Mouse (Mus musculus): Measurements from ENCODE around the gene Gm44790.

The Gm44790 gene

DNA sequence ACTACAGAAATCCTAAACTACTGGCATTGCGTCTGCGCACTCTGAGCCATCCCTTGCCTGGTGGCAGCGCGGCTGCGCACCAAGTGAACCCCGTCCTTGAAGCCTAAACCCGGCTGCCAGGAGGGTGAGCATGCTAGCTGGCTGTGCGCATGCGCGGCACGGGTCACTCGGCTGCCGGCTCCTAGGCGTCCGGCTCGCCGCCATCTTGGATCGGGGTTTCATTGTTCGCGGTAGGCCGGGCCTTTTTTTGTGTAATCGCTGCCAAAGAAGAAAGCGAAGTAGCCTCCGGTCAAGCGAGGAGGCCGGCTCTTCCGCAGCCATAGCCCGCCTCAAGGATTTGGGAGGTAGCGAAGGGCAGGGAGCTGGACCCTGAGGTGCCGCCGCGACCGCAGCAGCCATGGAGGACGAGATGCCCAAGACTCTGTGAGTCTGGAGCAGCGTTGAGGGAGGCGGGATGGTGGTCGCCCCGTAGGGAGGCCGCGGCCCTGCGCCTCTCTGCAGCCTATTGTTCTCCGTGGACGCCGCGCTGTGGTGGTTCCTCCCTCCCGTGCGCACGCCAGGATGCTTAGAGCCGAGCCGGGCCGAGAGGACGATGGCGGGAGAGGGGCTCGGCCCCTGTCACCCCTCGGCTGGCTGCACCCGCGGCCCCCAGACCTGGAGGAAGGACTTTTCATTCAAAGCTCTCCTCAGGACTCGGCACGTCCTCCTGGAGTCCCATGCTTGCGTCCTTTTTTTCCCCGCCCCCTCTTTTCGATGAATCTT lies 22.2 kb upstream of the Gm44790 start, which contains the start of gene Tia1:
Tia1 (plus strand) TSS at position 120 of the 762 bp plus-strand sequence.
- DNase-seq (ENCODE audit: low read depth, low spot score) = peak; percentile 92

DNA sequence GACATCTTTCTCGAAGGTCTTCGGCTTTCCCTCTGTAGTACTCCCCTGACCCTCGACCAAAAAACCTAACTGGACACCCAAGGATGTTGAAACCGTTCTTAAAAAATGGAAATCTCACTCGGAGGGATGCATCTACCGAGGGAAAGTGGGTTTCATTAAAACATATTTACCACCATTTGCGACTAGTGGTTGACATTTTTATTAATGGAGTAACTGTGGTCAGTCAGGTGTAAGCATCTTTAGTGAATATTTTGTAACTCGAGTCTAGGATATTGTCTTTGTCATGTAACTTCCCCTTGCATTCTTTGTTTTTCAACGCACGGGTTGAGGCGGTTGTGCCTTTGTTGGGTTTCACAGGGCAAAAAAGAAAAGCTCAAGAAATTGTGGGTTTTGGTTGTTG lies 21.5 kb upstream of the Gm44790 start:
- DNase-seq (ENCODE audit: low read depth, low spot score) = no peak

DNA sequence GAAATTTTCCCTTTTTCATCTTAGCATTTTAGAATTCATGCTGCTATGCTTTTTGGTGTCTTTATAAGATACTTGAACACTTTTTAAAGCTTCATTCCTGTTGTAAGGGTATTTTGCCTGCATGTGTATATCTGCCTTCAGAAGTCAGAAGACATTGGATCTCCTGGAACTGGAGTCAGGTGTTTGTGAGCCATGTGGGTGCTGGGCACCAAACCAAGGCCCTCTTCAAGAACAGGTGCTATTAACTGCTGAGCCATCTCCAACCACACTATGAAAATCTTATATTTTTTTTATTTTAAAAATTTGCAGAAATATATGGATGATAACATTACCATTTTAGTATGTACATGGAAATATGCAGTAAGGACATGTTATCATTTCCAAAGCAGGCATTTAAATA lies 20.2 kb upstream of the Gm44790 start:
- no peak for DNase-seq (ENCODE audit: low read depth, low spot score)

DNA sequence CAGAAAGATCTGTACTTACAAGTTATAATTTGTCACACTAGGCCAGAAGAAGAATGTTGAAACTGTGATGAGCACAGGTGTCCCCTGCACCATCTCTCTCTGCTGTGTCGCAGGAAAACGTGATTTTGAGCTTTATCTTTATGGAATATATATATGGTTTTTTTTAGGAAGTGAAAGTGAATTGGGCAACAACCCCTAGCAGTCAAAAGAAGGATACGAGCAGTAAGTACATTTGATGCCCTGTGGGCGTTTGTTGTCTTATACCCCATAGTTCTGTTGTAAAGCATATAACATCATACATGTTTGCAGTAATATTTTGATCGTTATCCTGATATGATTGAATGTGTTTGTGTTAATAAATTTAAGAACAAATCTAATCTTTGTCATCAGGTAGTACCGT lies 7.7 kb upstream of the Gm44790 start:
- DNase-seq (ENCODE audit: low read depth, low spot score) = no peak

DNA sequence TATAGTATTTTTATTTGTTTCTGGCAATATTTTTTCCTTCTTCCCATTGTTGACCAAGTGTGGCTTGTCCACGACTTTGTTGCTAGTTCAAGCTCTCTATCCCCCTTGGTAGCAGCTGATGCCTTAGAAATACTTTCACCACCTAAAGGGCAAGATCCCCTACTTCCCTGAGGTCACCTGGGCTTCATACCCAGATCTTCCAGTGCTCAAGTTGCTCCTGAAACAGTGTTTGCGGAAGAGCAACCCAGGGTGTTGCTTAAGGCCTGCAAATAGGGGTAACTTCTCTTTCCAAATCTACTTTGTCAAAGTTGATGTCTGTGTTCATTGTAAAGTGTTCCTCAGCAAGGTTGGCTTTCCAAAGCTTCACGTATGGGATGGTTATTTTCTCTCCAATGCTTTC lies 7.2 kb upstream of the Gm44790 start:
- no peak for DNase-seq (ENCODE audit: low read depth, low spot score)

DNA sequence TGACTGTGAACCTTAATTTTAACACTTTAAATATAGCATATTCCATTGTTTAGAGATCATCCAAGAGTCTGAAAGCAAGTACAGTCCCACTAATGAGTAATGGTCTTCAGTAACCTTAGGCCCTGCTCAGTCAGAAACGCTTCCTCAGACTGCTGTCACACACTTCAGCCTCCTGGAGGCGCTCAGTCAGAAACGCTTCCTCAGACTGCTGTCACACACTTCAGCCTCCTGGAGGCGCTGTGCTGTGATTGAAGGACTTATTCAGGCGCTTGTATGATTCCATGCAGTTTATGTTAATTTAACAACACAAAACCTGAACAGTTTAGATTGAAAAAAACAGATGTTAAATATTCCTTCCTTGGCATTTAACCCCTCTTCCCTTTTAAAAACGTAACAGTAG lies 6.0 kb upstream of the Gm44790 start:
- no peak for DNase-seq (ENCODE audit: low read depth, low spot score)

DNA sequence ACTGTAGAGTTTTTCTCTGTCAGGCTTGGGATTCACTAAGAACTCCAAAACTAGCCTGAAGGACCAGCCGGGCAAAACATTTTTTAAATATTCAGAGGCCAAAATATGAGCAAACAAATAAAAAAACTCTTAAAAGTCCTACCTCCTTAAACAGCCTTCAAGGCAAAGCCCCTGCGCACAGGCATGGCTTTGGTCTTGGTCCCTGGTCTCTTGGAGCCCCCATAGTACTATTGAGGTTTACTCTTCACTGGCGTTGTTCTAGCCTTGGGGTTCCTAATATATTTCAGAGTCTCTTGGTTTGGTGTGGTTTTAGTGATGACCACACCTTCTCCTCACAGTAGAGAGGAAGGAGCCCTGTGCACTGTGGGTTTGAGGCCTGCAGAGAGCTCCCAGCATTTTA lies 5.1 kb downstream of the Gm44790 start:
- no peak for DNase-seq (ENCODE audit: low read depth, low spot score)

DNA sequence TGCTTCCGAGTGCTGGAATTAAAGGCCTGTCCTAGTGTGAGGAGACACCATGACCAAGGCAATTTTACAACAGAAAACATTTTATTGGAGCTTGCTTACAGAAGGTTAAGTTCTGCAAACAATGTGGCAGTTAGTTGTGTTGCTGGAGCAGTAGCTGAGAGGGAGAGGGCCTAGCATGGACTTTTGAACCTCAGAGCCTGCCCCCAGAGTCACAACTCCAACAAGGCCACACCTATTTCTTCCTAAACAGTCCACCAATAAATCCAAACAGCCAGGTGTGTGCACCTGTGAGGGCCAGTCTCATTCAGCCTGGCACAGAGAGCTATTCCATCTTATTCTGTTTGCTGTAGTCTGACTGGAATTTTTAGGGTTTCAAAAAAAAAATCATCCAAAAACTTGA lies 7.2 kb downstream of the Gm44790 start:
- DNase-seq (ENCODE audit: low read depth, low spot score) = no peak

DNA sequence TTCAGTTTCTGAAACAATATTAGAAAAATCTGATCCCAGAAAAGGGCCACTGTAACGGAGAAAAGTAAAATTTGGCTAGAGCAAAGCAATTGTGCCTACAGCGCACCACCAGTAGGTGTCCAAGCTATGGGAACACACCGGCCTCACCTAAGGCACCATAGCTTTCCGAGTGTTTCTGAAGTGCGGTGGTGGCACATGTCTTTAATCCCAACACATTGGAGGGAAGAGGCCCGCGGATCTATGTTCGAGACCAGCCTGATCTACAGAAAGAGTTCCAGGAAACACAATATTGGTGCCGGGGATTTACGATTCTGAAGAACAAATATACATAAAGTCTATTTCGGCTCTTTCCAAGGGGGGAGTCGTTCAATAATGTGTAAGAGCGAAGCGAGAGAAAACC lies 11.3 kb downstream of the Gm44790 start:
- DNase-seq (ENCODE audit: low read depth, low spot score) = peak; percentile 46

DNA sequence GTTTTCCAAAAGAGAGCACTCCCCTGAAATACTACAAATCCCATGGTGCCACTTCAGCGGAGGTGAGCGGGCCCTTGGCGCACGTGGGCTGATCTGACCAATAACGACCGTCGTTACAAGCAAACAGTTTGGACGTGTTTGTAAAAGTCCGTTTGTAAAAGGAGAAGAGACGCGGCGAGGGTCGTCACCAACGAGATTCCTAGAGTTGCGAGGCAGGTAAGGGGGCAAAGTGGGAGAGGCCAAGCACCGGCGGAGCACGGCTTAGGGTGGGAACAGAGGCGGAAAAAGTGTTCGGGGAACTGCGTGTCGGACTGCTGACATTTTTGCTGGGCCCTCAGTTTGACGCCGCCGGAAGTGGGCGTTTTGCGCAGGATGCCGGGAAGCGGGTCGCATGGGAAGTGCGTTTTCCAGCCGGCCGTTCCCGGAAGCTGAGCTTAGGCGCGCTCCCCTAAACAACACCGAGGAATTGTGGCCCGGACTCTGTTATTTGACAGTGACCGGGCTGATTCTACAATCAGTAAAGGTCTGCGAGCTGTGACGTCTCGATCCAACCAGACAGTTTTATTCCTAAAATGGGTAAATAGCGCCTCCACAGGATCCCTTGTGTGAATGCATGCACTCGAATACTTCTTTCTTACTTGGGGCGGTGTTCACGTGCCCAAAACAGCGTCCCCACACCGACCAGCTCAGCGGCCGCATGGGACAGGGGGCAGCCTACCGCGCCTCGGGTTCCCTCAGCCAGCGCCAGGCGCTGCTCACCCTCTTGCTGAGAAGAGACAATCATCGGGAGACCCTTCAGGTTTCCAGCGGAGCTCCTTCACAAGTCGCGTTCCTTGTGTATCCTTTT lies 12.0 kb downstream of the Gm44790 start, which contains the start of gene C87436:
C87436 (plus strand) TSS at position 103 of the 847 bp plus-strand sequence.
- DNase-seq (ENCODE audit: low read depth, low spot score) = peak; percentile 87

DNA sequence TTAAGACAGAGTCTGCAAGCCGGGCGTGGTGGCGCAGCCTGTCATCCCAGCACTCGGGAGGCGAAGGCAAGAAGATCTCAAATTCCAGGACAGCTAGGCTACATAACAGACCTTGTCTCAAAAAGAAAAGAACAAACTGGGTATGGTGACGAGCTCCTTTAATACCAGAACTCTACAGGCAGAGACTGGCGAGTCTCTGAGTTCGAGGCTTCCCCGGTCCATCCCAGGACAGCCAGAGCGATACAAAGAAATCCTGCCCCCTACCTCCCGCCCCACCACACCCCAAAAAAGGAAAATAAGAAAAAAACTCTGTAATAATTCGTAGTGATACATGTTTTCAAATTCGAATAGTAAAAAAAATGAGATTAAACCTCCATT lies 12.7 kb downstream of the Gm44790 start:
- no peak for DNase-seq (ENCODE audit: low read depth, low spot score)

DNA sequence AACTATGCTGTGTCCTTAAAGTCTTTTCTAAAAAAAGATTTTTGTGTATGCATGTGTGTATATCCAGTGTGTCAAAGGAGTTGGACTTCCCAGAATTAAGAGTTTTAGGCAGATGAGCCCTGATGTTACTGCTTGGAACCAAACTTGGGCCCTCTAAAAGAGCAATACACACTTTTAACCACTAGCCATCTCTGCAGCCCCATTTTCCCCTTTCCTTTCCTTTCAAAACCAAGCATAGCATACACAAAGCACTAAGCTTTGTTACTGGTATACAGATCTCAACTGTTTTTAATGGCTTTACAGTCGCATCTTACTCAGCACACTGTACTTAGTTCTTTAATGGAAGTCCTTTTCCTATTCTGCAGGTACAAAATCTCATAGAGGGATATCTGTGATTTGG lies 13.1 kb downstream of the Gm44790 start:
- no peak for DNase-seq (ENCODE audit: low read depth, low spot score)

DNA sequence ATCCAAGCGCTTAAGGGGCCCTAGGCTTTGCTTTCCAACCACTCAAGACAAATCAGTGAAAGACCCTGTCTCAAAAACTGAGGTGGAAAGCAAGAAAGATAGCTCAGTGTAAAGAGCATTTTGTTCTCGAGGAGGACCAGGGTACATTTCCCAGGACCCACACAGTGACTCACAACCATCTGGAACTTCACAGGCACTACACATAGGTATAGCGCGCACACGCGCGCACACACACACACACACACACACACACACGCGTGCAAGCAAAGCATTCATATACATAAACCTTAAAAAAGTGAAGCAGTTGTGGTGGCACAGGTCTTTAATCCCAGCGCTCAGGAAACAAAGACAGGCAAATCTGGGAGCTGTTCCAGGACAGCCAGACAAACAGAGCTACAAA lies 15.1 kb downstream of the Gm44790 start:
- DNase-seq (ENCODE audit: low read depth, low spot score) = no peak

DNA sequence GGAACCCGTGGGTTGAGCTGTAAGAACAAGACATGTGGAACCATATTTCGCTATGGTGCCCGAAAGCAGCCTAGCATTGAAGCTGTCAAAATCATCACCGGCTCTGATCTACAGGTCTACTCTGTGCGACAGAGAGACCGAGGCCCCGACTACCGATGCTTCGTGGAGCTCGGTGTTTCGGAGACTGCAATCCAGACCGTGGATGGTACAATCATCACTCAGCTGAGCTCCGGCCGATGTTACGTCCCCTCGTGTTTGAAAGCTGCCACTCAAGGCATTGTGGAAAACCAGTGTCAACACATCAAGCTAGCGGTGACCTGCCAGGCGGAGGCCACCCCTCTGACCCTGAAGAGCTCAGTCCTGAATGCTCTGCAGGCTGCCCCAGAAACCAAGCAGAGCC lies 19.1 kb downstream of the Gm44790 start:
- DNase-seq (ENCODE audit: low read depth, low spot score) = no peak

DNA sequence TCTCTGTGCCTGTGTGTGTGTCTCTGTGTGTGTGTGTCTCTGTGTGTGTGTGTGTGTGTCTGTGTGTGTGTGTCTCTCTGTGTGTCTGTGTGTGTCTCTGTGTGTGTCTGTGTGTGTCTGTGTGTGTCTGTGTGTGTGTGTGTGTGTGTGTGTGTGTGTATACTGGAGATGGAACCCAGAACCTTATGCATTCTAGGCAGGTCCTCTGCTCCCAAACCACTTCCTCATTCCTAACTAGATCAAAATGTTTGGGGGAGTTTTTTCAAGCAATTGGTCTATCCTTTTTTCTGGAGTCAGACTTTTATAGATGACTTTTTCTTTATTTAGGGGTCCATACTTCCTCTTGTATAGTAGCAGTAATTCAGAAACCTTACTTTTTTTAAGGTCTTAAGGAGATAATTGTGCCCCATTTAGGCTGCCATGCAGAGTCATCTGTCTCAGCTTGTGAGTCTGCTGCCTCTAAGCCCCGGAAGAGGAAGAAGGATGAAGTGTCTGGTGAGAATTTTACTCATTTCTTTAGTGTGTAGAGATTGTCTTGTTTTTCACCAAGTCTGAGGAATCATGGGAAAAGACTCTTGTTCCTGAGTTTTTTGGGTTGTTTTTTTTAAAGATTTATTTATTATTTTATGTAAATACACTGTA lies 20.6 kb downstream of the Gm44790 start:
- DNase-seq (ENCODE audit: low read depth, low spot score) = no peak

DNA sequence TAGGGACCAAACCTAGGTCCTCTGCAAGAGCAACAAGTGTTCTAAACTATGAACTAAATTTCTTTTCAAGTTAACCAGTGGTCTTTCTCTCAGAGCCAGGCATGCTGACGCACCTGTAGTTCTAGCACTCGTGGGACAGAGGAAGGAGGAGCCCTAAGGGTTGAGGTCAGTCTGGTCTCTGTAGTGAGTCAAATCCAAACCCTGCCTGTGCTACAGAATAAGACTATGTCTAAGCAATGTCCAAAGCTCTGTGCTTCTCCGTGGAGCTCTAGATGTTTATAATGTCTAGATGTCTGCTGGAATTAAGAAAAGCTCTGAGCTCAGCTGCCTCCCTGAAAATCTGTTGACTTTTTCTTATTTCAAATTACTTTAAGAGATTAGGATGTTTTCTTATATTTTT lies 30.3 kb downstream of the Gm44790 start:
- DNase-seq (ENCODE audit: low read depth, low spot score) = no peak

DNA sequence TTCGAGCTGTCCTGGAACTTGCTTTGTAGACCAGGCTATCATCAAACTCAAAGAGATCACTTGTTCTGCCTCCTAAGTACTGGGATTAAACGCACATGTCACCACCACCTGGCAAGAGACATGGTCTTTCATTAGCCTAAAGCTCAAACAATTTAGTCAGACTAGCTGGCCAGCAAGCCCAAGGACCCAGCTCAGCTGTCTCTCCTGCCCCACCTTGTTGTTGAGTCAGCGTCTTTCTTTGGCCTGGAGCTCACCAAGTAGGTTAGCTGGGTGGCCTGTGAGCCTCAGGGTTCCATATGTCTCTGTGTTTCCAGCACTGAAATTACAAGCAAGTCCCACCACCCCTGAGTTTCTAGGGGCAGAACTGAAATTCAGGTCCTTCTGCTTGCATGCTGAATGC lies 36.6 kb downstream of the Gm44790 start:
- no peak for DNase-seq (ENCODE audit: low read depth, low spot score)

DNA sequence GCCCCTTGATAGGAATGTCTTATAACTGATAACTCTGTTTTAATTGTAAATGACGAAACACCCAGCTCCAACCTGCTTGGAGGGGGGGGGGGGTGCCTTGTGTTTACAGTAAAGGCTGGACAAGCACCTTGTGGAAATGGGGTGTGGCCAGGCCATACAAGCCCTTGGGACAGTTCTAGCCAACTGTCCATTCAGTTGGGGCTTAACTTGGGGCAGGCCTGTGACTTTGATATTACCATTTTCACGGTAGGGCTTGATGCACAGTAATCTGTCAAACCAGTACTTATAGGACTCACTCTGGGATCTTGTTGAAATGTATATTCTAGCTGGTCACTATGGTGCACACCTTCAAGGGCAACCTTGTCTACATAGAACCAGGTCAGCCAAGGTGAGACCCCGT lies 44.9 kb downstream of the Gm44790 start:
- no peak for DNase-seq (ENCODE audit: low read depth, low spot score)

DNA sequence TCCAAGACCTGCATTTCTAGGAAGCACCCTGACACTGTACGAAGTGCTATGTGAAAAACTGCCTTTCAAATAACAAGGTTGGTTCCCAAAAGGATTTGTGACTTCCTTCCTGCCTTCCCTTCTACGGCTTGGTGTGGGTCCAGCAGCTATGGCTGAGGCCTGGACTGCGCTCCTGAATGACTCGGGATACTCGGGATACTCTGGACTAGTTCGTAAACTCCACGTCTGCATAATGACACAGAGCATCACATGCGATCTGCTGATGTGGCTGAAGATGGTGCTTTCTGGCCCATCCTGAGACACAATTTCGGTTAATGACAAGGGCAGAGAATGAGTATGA lies 45.3 kb downstream of the Gm44790 start:
- DNase-seq (ENCODE audit: low read depth, low spot score) = no peak

DNA sequence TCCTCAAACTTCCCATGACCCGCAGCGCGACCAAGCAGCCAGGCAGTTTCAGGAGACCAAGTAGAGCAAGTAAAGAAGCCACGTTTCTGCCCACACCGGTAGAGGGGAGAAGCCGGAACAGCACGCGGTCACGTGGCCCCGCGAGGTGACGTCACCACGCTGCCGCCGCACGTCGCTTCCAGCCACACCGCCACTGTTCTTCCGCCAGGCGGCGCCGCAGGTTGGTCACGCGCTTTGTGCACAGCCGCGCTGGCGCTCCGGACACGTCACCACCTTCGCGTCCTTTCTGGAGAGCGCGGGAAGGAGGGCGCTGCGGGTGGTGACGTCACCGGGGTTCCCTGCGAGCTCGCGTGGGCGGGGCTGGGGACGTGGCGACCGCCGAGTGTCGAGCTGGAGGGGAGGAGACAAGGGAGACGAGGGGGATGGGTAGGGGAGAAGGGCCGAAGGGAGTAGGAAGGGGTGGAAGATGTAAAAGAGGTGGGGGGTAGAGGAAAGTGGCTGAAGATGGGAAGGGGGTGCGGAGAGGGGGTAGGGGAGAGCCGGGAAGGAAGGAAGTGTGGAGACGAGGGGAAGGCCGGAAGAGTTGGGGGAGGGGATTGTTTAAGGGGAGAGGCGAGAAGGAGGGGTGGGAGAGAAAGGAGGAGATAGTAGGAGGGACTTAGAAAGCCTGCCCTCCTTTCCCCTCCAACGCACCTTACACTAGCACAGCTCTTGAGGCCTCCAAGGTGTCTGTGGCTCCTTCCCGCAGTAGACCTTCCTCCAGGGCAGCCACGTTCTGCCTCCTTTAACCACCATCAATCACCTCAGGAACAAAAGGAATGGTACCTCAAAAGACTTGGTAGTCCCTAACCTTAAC lies 45.9 kb downstream of the Gm44790 start:
- DNase-seq (ENCODE audit: low read depth, low spot score) = peak; percentile 96

DNA sequence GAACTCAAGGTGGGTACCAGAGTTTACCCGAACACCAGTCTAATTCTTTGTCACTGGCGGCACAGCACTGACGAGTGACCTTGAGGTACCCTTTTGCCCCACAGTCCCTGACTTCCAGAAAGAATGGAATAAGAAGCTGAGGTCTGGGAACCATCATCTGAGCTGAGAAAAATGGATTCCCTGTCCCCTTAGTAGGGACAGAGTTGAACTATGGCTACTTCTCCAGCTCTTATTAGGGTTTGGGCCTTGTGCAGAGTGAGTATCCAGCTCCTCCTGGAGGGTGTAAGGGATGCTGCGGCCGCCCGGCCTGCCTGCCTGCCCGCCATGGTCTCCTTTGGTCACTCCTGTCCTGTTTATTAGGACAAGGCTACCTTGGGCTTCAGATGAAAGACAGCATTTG lies 46.6 kb downstream of the Gm44790 start:
- no peak for DNase-seq (ENCODE audit: low read depth, low spot score)

DNA sequence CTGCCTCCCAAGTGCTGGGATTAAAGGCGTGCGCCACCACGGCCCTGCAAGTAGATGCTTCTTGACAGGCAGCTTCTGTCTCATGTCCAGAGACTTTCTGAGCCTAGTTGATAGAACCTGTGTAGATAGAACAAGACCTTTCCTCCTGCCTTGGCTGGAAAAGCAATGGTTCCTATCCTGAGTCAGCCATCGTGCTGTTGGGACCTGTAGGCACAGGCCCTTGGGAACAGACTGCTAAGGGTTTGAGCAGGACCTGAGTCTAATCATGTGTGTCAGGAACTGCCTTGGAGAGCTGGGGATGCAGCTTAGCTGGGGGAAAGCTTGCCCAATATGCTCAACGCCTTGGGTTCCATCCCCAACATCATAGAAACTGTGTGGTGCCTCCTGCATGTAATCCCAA lies 47.6 kb downstream of the Gm44790 start:
- DNase-seq (ENCODE audit: low read depth, low spot score) = no peak

All from c-Kit-negative CD71-positive TER-119-positive erythroid progenitor cells, embryonic 14.5 days (primary cell).